Mouse (Mus musculus) testis, adult 2 months (tissue): ENCODE data around the gene Lyl1.

Experiments used
- CTCF ChIP-seq: fragments of 200-500 bp; IDR thresholded peaks from 2 replicates; pipeline ENCODE4 v1.5.1; 2012; ENCODE audit warnings: low read depth, mild to moderate bottlenecking, inconsistent platforms, low read length, moderate library complexity; ENCODE audit not compliant: control insufficient read depth, insufficient read depth, insufficient replicate concordance
- POLR2A ChIP-seq: fragments of 200-500 bp; IDR thresholded peaks from 2 replicates; pipeline ENCODE4 v1.6.1; 2012; ENCODE audit warnings: low read depth, mild to moderate bottlenecking, inconsistent platforms, low read length, moderate library complexity; ENCODE audit not compliant: control insufficient read depth

DNA sequence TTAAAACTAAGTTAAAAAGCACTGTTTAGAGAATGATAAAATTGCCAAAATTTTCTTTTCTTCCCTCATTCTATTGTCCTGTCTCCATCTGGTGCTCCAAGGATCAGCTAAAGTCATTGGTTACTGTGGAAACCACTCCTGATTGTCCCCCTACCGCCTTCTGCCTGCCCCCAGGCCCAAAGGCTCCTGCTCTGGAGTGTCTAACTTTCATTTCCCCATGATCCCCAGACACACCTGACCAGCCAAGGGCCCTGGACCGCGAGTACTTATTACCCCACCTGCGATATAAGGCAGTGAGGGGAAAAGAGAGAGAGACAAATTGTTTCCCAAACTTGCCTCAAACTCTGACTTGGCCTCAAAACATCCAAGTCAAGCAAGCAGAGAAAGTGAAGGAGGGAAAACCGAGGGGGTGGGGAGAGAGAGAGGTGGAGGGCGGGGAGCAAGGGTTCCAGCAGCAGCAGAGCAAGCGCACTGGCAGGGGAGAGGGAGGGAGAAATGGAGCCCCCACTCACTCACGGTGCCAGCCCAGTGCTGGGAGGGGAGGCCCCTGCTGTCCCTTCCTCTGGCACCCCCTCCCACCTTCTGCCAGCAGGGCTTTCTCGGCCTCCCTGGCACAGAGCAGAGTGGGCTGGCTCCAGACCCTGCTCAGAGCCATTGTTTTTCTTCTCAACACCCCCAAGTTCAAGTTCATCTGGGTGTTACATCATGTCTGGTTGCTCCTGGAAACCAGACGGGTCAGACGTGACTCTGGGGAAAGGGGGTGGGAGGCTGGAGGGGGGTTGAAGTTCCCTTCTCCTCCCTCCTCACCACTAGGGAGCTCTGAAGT is 10.9 kb downstream of the Lyl1 start:
- TF ChIP-seq CTCF (no peak), POLR2A (no peak)
